Mouse (Mus musculus): ENCODE data around the gene Xpo6. TPM values are rescaled to one million over a fixed set of nuclear protein-coding genes. Genes with fewer than 3 reads are reported as not detected.

The Xpo6 gene
- polyA plus RNA-seq, 1 experiment from 2014 or later = 60.8 TPM

- DNase-seq (ENCODE audit: low spot score) (no peak), ATAC-seq (replicated peaks; ENCODE audit: insufficient number of reproducible peaks, low FRiP score, low TSS enrichment, low read depth) (no peak)
- H3K9ac ChIP-seq (replicated peaks; ENCODE audit: low read length) = no peak overlapping the region
- no peak overlapping the region for H3K4me2 ChIP-seq (ENCODE audit: low read depth, low read length)
- H3K9me3 ChIP-seq (replicated peaks; ENCODE audit: control insufficient read depth, low read length) = no peaks in the 10 kb centered on the region
- 90% methylated on average over 4 of the region's 4 CpGs for WGBS
- no peaks in the 10 kb centered on the region for H3K4me1 ChIP-seq (ENCODE audit: control insufficient read depth, insufficient read depth, low read length)
- no peak overlapping the region for H3K4me3 ChIP-seq (ENCODE audit: low read depth, low read length)
- H3K27me3 ChIP-seq (ENCODE audit: control insufficient read depth, insufficient read depth, low read length) = no peaks in the 10 kb centered on the region
- peaks cover 6% of the 10 kb centered on the region; the same call in 1 of the 2 replicates for H3K36me3 ChIP-seq (replicated peaks; ENCODE audit: control insufficient read depth, insufficient read depth, low read depth, low read length)
- H3K27ac ChIP-seq (replicated peaks; ENCODE audit: low read depth, low read length) = no peak overlapping the region
Observed at GRCm38 (mm10) chr7:126152324-126152723, 48.0 kb downstream of the Xpo6 start.

DNA sequence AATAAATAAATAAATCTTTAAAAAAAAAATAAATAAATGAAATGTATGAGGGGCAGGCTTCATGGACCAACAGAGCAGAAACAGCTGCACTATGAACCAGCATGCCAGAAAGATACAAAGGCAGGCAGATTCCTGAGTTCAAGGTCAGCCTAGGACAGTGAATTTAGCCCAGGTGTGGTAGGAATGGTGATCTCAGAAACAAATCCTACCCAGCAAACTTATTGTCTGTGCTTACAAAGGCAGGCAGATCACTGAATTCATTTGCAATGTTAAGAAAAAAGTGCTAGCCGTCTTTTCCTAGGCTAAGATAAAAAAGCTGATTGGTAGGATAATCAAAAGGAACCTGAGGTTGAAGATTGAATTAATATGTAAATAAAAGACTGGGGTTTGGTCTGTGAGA is 54.1 kb downstream of the Xpo6 start:
- Histone ChIP-seq H3K9ac (replicated peaks; ENCODE audit: low read length) (no peak overlapping the region), H3K36me3 (replicated peaks; ENCODE audit: control insufficient read depth, insufficient read depth, low read depth, low read length) (peaks cover 4% of the 10 kb centered on the region; the same call in 1 of the 2 replicates), H3K4me3 (ENCODE audit: low read depth, low read length) (no peak overlapping the region), H3K4me1 (ENCODE audit: control insufficient read depth, insufficient read depth, low read length) (no peaks in the 10 kb centered on the region), H3K27ac (replicated peaks; ENCODE audit: low read depth, low read length) (no peak overlapping the region), H3K4me2 (ENCODE audit: low read depth, low read length) (no peak overlapping the region), H3K9me3 (replicated peaks; ENCODE audit: control insufficient read depth, low read length) (no peaks in the 10 kb centered on the region), H3K27me3 (ENCODE audit: control insufficient read depth, insufficient read depth, low read length) (no peaks in the 10 kb centered on the region)
- no peak for ATAC-seq (replicated peaks; ENCODE audit: insufficient number of reproducible peaks, low FRiP score, low TSS enrichment, low read depth)
- WGBS = 90% methylated on average over 1 of the region's 1 CpGs
- no peak for DNase-seq (ENCODE audit: low spot score)

DNA sequence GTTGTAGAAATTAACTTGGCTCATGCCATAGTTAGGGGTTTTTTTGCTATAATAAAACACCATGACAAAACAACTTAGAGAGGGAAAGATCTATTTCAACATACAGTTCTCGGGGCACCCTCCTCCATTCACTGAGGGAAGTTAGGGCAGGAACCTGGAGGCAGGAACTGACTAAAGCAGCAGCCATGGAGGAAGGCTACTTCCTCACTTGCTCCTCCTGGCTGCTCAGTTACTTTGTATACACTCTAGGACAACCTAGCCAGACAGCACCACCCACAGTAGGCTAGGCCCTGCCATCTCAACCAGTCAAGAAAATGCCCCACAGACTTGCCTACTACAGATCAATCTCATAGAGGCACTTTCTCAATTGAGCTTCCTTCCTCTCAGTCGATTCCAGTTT is 55.9 kb downstream of the Xpo6 start:
- DNase-seq (ENCODE audit: low spot score) = no peak
- H3K4me1 ChIP-seq (ENCODE audit: control insufficient read depth, insufficient read depth, low read length) = no peaks in the 10 kb centered on the region
- no peak overlapping the region for H3K27ac ChIP-seq (replicated peaks; ENCODE audit: low read depth, low read length)
- WGBS = 85% methylated on average over 2 of the region's 2 CpGs
- no peak for ATAC-seq (replicated peaks; ENCODE audit: insufficient number of reproducible peaks, low FRiP score, low TSS enrichment, low read depth)
- H3K4me2 ChIP-seq (ENCODE audit: low read depth, low read length) = no peak overlapping the region
- no peaks in the 10 kb centered on the region; the same call in 1 of the 2 replicates for H3K36me3 ChIP-seq (replicated peaks; ENCODE audit: control insufficient read depth, insufficient read depth, low read depth, low read length)
- no peak overlapping the region for H3K4me3 ChIP-seq (ENCODE audit: low read depth, low read length)
- H3K27me3 ChIP-seq (ENCODE audit: control insufficient read depth, insufficient read depth, low read length) = no peaks in the 10 kb centered on the region
- H3K9me3 ChIP-seq (replicated peaks; ENCODE audit: control insufficient read depth, low read length) = no peaks in the 10 kb centered on the region
- no peak overlapping the region for H3K9ac ChIP-seq (replicated peaks; ENCODE audit: low read length)

- Histone ChIP-seq H3K4me2 (ENCODE audit: low read depth, low read length) (no peak overlapping the region), H3K9me3 (replicated peaks; ENCODE audit: control insufficient read depth, low read length) (no peaks in the 10 kb centered on the region), H3K27me3 (ENCODE audit: control insufficient read depth, insufficient read depth, low read length) (no peaks in the 10 kb centered on the region), H3K9ac (replicated peaks; ENCODE audit: low read length) (no peak overlapping the region), H3K36me3 (replicated peaks; ENCODE audit: control insufficient read depth, insufficient read depth, low read depth, low read length) (no peaks in the 10 kb centered on the region; the same call in none of the 2 replicates), H3K4me3 (ENCODE audit: low read depth, low read length) (no peak overlapping the region), H3K4me1 (ENCODE audit: control insufficient read depth, insufficient read depth, low read length) (no peaks in the 10 kb centered on the region), H3K27ac (replicated peaks; ENCODE audit: low read depth, low read length) (no peak overlapping the region)
- ATAC-seq (replicated peaks; ENCODE audit: insufficient number of reproducible peaks, low FRiP score, low TSS enrichment, low read depth) (no peak), DNase-seq (ENCODE audit: low spot score) (no peak)
- WGBS = 93% methylated on average over 5 of the region's 5 CpGs
Observed at GRCm38 (mm10) chr7:126137850-126138249, 62.5 kb downstream of the Xpo6 start.

GRCm38 (mm10) chr7:126135391-126135790 is 64.9 kb downstream of the Xpo6 start:
- H3K27ac ChIP-seq (replicated peaks; ENCODE audit: low read depth, low read length) = no peak overlapping the region
- ATAC-seq (replicated peaks; ENCODE audit: insufficient number of reproducible peaks, low FRiP score, low TSS enrichment, low read depth) = no peak
- H3K36me3 ChIP-seq (replicated peaks; ENCODE audit: control insufficient read depth, insufficient read depth, low read depth, low read length) = no peaks in the 10 kb centered on the region; the same call in none of the 2 replicates
- no peak overlapping the region for H3K9ac ChIP-seq (replicated peaks; ENCODE audit: low read length)
- no peaks in the 10 kb centered on the region for H3K4me1 ChIP-seq (ENCODE audit: control insufficient read depth, insufficient read depth, low read length)
- no peak overlapping the region for H3K4me3 ChIP-seq (ENCODE audit: low read depth, low read length)
- 77% methylated on average over 2 of the region's 2 CpGs for WGBS
- H3K4me2 ChIP-seq (ENCODE audit: low read depth, low read length) = no peak overlapping the region
- no peaks in the 10 kb centered on the region for H3K9me3 ChIP-seq (replicated peaks; ENCODE audit: control insufficient read depth, low read length)
- H3K27me3 ChIP-seq (ENCODE audit: control insufficient read depth, insufficient read depth, low read length) = no peaks in the 10 kb centered on the region
- no peak for DNase-seq (ENCODE audit: low spot score)

GRCm38 (mm10) chr7:126134634-126135321 is 65.5 kb downstream of the Xpo6 start:
- no peak overlapping the region for H3K9ac ChIP-seq (replicated peaks; ENCODE audit: low read length)
- H3K9me3 ChIP-seq (replicated peaks; ENCODE audit: control insufficient read depth, low read length) = no peaks in the 10 kb centered on the region
- DNase-seq (ENCODE audit: low spot score) (no peak), ATAC-seq (replicated peaks; ENCODE audit: insufficient number of reproducible peaks, low FRiP score, low TSS enrichment, low read depth) (no peak)
- no peak overlapping the region for H3K27ac ChIP-seq (replicated peaks; ENCODE audit: low read depth, low read length)
- H3K4me3 ChIP-seq (ENCODE audit: low read depth, low read length) = no peak overlapping the region
- H3K36me3 ChIP-seq (replicated peaks; ENCODE audit: control insufficient read depth, insufficient read depth, low read depth, low read length) = no peaks in the 10 kb centered on the region; the same call in none of the 2 replicates
- H3K27me3 ChIP-seq (ENCODE audit: control insufficient read depth, insufficient read depth, low read length) = no peaks in the 10 kb centered on the region
- H3K4me1 ChIP-seq (ENCODE audit: control insufficient read depth, insufficient read depth, low read length) = no peaks in the 10 kb centered on the region
- WGBS = 91% methylated on average over 4 of the region's 4 CpGs
- no peak overlapping the region for H3K4me2 ChIP-seq (ENCODE audit: low read depth, low read length)

DNA sequence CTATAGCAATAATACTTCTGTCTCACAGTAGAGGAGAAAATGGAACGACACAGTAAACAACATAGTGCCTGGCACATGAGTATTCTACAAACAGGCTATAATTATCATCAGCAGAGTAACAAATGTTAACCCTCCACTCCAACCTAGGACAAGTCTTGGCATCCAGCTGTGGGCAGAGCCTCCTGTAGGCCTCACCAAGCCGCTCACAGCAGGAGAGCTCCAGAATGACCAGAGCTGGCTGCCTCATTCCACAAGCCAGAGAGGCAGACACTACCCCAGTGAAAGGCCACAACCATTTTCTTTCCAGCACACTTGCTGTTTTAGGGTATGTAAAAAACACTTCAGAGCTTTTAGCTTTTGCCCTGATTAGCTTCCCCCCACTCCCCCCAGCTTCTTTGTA is 72.6 kb downstream of the Xpo6 start:
- Histone ChIP-seq H3K9ac (replicated peaks; ENCODE audit: low read length) (no peak overlapping the region), H3K9me3 (replicated peaks; ENCODE audit: control insufficient read depth, low read length) (no peaks in the 10 kb centered on the region), H3K27ac (replicated peaks; ENCODE audit: low read depth, low read length) (no peak overlapping the region), H3K27me3 (ENCODE audit: control insufficient read depth, insufficient read depth, low read length) (no peaks in the 10 kb centered on the region), H3K4me1 (ENCODE audit: control insufficient read depth, insufficient read depth, low read length) (no peaks in the 10 kb centered on the region), H3K36me3 (replicated peaks; ENCODE audit: control insufficient read depth, insufficient read depth, low read depth, low read length) (no peaks in the 10 kb centered on the region), H3K4me3 (ENCODE audit: low read depth, low read length) (no peak overlapping the region), H3K4me2 (ENCODE audit: low read depth, low read length) (no peak overlapping the region)
- 91% methylated on average over 2 of the region's 2 CpGs for WGBS
- no peak for DNase-seq (ENCODE audit: low spot score)
- no peak for ATAC-seq (replicated peaks; ENCODE audit: insufficient number of reproducible peaks, low FRiP score, low TSS enrichment, low read depth)

DNA sequence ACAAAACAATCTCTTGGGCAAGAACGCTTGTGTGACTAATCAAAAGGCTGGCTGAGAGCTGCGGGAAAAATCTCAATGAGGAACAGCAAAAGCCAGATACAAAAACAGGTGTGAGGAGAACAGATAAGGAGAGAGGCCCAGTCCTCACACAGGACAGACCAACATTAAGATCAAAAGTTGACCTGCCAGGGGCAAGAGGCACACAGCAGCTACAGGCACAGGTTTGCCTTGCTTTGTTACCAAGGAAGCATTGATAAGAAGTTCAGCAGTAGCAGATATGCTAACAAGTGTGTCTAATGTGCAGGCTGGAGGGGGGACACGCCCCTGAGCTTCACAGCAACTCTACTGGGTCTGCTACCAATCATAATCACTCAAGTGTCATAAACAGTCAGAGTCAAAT is 73.8 kb downstream of the Xpo6 start:
- DNase-seq (ENCODE audit: low spot score) = no peak

More for the DNA sequence above, 73.8 kb downstream of the Xpo6 start:
- no peak for ATAC-seq (replicated peaks; ENCODE audit: insufficient number of reproducible peaks, low FRiP score, low TSS enrichment, low read depth)
- H3K27me3 ChIP-seq (ENCODE audit: control insufficient read depth, insufficient read depth, low read length) = no peaks in the 10 kb centered on the region
- H3K9me3 ChIP-seq (replicated peaks; ENCODE audit: control insufficient read depth, low read length) = no peaks in the 10 kb centered on the region
- H3K27ac ChIP-seq (replicated peaks; ENCODE audit: low read depth, low read length) = no peak overlapping the region
- no peak overlapping the region for H3K4me2 ChIP-seq (ENCODE audit: low read depth, low read length)
- no peak overlapping the region for H3K4me3 ChIP-seq (ENCODE audit: low read depth, low read length)
- H3K4me1 ChIP-seq (ENCODE audit: control insufficient read depth, insufficient read depth, low read length) = no peaks in the 10 kb centered on the region
- no peaks in the 10 kb centered on the region for H3K36me3 ChIP-seq (replicated peaks; ENCODE audit: control insufficient read depth, insufficient read depth, low read depth, low read length)
- H3K9ac ChIP-seq (replicated peaks; ENCODE audit: low read length) = no peak overlapping the region
- WGBS = 82% methylated on average over 3 of the region's 3 CpGs
